Comparison of ENCODE assay signal across 24 mouse cellular contexts in the genomic region with DNA sequence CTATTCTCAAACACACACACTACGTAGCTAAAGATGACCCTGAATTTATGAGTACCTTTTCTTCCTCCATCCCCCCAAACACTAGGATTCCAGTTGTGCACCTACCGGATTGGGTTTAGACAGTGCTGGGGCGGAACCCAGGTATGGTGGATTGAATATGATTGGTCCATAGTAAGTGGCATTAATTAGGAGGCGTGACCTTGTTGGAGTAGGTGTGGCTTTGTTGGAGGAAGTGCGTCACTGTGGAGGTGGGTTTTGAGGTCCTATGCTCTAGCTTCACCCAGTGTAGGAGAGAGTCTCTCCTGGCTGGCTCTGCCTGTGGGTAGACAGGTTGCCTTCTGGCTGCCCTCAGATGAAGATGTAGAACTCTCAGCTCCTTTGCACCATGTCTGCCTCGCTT.
"Had no signal": no experiment of that assay in that cellular context is flagged by ENCODE, and none has a peak within 500 bp of the region (broad histone marks: within the 10 kb centered on the region; RNA-seq: fewer than 3 reads in every experiment).

No protein-coding gene starts in this region.

- DNase-seq: gastrocnemius, adult 2 months; gastrocnemius, postnatal 10 days; gastrocnemius, postnatal 36 days; heart, adult 11 months; heart, adult 2 months; heart, postnatal 14 days; heart, postnatal 36 days; kidney, adult 18-20 months; kidney, adult 8-10 months; kidney, postnatal 10 days; kidney, postnatal 25 days; kidney, postnatal 4 days; liver; liver, embryonic 13.5 days had no signal

- H3K27me3 ChIP-seq: heart, embryonic 13.5 days; heart, embryonic 15.5 days; hindbrain, embryonic 15.5 days; limb, embryonic 12.5 days; liver, embryonic 13.5 days; liver, embryonic 15.5 days had no signal

- H3K27ac ChIP-seq: gastrocnemius, adult 2 months; heart, adult 2 months; heart, embryonic 13.5 days; heart, embryonic 15.5 days; hindbrain, embryonic 13.5 days; hindbrain, embryonic 15.5 days; hindbrain, postnatal 0 days; layer of hippocampus, adult 2 months; left cerebral cortex, adult 2 months; limb, embryonic 10.5 days; limb, embryonic 12.5 days; liver, embryonic 13.5 days; liver, embryonic 15.5 days had no signal

- H3K36me3 ChIP-seq: heart, embryonic 13.5 days; heart, embryonic 15.5 days; hindbrain, embryonic 13.5 days; hindbrain, embryonic 15.5 days; limb, embryonic 10.5 days; limb, embryonic 12.5 days; liver, embryonic 13.5 days; liver, embryonic 15.5 days had no signal

- H3K4me3 ChIP-seq: gastrocnemius, adult 2 months; heart, adult 2 months; heart, embryonic 13.5 days; heart, embryonic 15.5 days; hindbrain, embryonic 13.5 days; hindbrain, embryonic 15.5 days; layer of hippocampus, adult 2 months; left cerebral cortex, adult 2 months; limb, embryonic 10.5 days; limb, embryonic 12.5 days; liver, embryonic 13.5 days; liver, embryonic 15.5 days had no signal

- H3K4me1 ChIP-seq: heart, embryonic 15.5 days; liver, embryonic 13.5 days; liver, embryonic 15.5 days had no signal

- H3K9ac ChIP-seq: heart, embryonic 13.5 days; heart, embryonic 15.5 days; hindbrain, embryonic 13.5 days; hindbrain, embryonic 15.5 days; limb, embryonic 12.5 days; liver, embryonic 13.5 days; liver, embryonic 15.5 days had no signal

- H3K9me3 ChIP-seq: heart, embryonic 15.5 days; hindbrain, embryonic 13.5 days; hindbrain, embryonic 15.5 days; limb, embryonic 10.5 days; limb, embryonic 12.5 days; liver, embryonic 13.5 days; liver, embryonic 15.5 days had no signal
